Mouse (Mus musculus): Measurements from ENCODE around the gene Syngr1. TPM values are rescaled to one million over a fixed set of nuclear protein-coding genes. Genes with fewer than 3 reads are reported as not detected.

The Syngr1 gene
- polyA plus RNA-seq, 1 experiment: 47.9 TPM

DNA sequence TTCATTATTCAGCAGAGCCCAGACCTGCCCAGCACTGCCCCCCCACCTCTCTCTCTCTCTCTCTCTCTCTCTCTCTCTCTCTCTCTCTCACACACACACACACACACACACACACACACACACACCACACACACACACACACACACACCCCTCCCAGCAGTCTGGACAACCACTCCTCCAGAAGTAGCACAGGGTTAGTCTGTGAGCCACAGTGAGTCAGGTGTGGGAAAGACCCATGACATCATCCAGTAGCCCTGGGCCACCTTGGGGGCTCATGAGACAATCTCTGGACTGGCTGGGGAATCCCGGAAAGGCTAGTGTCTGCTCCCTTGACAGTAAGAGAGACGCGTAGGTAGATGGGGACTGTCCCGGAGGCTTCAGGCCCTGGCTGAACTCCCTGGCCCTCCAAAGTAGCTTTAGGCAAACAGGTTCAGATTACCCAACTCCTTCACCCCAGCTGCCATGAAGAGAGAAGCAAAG, 30.0 kb upstream of the Syngr1 start:
- Histone ChIP-seq H3K4me3 (ENCODE audit: insufficient read depth, low read depth, low read length) (no peak overlapping the region), H3K4me1 (ENCODE audit: control insufficient read depth, insufficient read depth, insufficient read length, low read length) (peaks cover 10% of the 10 kb centered on the region), H3K27ac (replicated peaks; ENCODE audit: low read depth, low read length) (no peak overlapping the region)

DNA sequence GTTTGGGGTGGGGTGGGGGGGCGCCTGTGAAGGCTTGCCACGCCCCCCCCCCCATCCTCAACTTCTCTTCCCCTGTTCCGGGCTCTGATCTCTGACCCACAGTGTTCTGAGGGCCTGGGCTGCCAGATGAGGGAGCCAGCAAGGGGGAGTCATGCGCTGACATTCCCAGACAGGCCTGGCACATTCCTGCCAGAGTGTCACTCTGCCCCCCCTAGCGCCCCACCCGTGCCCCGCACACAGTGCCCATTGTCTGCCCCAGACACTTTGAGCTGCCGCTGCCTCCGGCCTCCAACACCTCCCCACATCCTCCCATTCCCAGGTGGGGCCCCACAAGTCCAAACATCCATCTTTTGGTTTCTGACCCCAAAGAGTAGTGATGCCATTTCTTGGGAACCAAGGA, 28.8 kb upstream of the Syngr1 start:
- no peak overlapping the region for H3K4me3 ChIP-seq (ENCODE audit: insufficient read depth, low read depth, low read length)
- peaks cover 10% of the 10 kb centered on the region for H3K4me1 ChIP-seq (ENCODE audit: control insufficient read depth, insufficient read depth, insufficient read length, low read length)
- no peak overlapping the region for H3K27ac ChIP-seq (replicated peaks; ENCODE audit: low read depth, low read length)

DNA sequence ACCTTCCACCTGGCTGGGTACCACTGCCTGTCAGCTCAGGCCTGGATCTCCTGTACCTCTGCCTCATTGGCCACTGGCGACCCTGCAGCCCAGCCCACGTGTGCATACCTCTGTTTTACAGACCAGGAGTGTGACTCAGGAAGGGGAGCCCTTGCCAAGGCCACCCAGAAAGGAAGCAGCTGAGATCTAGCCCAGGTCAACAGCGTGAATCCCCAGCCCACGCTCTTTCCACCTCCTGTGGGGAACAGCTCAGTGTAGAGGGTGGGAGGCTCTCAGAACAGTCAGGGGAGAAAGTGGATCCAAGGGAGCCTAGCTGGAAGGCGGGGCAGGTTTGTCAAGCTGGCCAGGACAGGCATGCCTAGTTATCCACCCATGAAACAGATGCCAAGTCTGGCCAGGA, 28.3 kb upstream of the Syngr1 start:
- no peak overlapping the region for H3K27ac ChIP-seq (replicated peaks; ENCODE audit: low read depth, low read length)
- no peak overlapping the region for H3K4me3 ChIP-seq (ENCODE audit: insufficient read depth, low read depth, low read length)
- H3K4me1 ChIP-seq (ENCODE audit: control insufficient read depth, insufficient read depth, insufficient read length, low read length): peaks cover 10% of the 10 kb centered on the region

DNA sequence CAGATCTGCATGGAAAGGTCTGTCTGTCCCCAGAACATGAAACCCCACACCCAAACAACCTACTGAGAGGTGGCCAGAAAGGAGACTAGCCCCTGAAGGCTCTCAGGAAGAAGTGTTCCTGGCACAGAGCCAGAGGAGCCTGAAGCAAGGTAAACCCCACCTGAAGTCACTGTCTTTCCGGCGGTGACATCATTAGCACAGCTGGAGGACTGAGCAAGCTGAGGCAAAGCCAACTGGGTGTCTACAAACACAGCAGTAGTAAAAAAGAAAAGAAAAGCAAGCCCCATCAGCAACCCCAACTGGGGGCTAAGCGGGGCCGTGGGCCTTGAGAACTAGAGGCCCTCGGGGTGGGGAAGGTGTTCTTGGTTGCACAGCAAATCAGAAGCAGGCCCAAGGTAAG, 26.2 kb upstream of the Syngr1 start:
- Histone ChIP-seq H3K27ac (replicated peaks; ENCODE audit: low read depth, low read length) (no peak overlapping the region), H3K4me1 (ENCODE audit: control insufficient read depth, insufficient read depth, insufficient read length, low read length) (peaks cover 10% of the 10 kb centered on the region), H3K4me3 (ENCODE audit: insufficient read depth, low read depth, low read length) (no peak overlapping the region)

DNA sequence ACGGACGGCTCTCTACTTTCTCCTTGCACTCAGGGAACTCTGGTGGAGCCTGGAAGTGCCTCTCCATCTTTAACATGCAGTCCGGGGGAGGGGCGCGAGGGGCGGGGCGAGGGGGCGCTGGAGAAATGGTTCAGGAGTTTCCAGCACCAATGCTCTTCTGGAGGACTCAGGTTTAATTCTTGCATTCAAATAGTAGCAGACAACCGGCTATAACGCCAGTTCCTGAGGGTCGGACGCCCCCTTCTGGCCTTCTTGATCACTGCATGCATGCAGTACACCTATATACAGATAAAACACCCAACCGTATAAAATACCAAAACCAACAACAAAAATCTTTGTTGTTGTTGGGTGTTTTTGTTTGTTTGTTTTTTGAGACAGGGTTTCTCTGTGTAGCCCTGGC, 25.7 kb upstream of the Syngr1 start:
- no peak overlapping the region for H3K4me3 ChIP-seq (ENCODE audit: insufficient read depth, low read depth, low read length)
- peaks cover 12% of the 10 kb centered on the region for H3K4me1 ChIP-seq (ENCODE audit: control insufficient read depth, insufficient read depth, insufficient read length, low read length)
- no peak overlapping the region for H3K27ac ChIP-seq (replicated peaks; ENCODE audit: low read depth, low read length)

DNA sequence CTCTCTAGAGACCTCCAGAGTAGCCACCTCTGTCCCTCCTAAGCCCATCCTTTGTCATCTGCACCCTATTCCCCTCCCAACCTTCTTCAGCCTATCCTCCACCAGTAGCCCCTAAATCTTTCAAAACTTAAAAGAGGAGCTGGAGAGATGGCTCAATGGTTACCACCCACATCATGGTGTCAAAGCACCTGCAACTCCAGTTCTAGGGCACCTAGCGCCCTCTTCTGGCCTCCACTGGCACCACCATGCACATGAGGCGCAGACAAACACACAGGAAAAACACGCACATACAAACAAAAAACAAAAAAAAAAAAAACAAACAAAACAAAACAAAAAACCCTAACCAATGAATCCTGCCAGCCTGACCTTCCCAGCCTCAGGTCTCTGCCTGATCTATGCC, 24.6 kb upstream of the Syngr1 start:
- Histone ChIP-seq H3K27ac (replicated peaks; ENCODE audit: low read depth, low read length) (no peak overlapping the region), H3K4me3 (ENCODE audit: insufficient read depth, low read depth, low read length) (no peak overlapping the region), H3K4me1 (ENCODE audit: control insufficient read depth, insufficient read depth, insufficient read length, low read length) (peaks cover 19% of the 10 kb centered on the region)

DNA sequence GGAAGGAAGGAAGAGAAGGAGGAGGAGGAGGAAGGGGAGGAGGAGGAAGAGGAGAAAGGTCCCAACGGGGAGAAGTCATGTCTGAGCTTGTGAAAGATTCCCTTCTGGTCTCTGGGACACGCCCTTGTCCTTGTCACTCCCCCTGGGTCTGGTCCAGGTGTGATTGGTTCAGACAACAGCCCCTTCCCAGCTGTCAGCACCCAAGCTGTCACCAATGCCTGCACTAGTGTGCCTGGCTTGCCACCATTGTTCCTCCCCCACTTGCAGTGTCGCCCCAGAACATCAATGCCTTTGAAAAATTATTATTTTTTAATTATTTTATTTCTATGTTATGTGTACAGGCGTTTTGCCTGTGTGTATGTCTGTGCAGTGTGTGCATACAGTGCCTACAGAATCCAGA, 22.0 kb upstream of the Syngr1 start:
- Histone ChIP-seq H3K4me1 (ENCODE audit: control insufficient read depth, insufficient read depth, insufficient read length, low read length) (peaks cover 15% of the 10 kb centered on the region), H3K4me3 (ENCODE audit: insufficient read depth, low read depth, low read length) (no peak overlapping the region), H3K27ac (replicated peaks; ENCODE audit: low read depth, low read length) (no peak overlapping the region)

DNA sequence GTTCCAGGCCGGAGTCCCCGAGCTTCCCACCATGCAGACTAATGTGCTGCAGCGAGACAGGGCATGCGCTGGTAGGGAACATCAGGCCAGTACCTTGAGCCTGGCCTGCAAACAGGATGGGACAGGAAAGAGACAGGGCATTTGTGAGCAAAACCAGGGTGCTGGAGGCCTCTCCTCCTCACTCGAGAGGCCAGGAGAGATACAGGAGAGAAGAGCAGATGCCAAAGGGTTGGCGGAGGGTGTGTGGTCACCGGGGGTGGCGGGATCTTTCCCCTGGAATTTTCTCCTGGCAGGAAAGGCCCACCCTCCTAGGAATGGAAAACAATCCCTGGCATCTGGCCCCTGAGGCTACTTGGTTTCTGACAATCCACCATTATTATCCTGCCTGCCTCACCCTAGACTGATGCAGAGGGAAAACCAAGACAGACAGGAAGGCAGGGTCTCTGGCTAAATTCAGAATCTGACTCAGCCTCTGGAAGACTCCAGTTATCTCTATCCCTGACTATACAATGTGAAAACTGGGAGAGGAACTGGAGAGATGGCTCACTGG, 21.0 kb upstream of the Syngr1 start:
- peak overlapping the region; percentile 71 for H3K27ac ChIP-seq (replicated peaks; ENCODE audit: low read depth, low read length)
- no peak overlapping the region for H3K4me3 ChIP-seq (ENCODE audit: insufficient read depth, low read depth, low read length)
- H3K4me1 ChIP-seq (ENCODE audit: control insufficient read depth, insufficient read depth, insufficient read length, low read length): peaks cover 19% of the 10 kb centered on the region

DNA sequence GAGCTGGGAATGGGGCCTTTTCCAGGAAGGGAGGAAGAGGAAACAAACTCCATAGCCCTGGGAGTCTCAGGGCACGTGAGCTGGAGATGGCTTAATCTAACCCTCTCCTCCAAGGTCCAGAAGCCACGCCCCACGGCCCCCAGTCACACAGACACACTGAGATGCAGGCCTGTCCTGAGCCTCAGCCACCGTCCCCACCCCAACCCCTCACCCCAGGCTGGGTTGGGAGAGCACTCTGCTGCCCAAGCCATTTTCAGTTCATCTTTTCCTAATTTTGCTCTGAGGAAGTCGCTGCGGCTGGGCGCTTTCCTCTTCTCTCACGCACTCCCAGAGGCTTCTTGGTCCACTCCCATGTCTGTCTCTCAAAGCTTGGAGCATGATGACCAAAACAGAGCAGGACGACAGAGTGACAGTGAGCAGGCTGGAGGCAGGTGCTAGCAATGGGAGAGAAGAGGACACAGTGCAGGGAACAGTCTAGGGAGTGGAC, 19.1 kb upstream of the Syngr1 start:
- Histone ChIP-seq H3K27ac (replicated peaks; ENCODE audit: low read depth, low read length) (peak overlapping the region; percentile 71), H3K4me1 (ENCODE audit: control insufficient read depth, insufficient read depth, insufficient read length, low read length) (peaks cover 19% of the 10 kb centered on the region), H3K4me3 (ENCODE audit: insufficient read depth, low read depth, low read length) (peak overlapping the region; percentile 12; the same call in 1 of the 2 replicates)

DNA sequence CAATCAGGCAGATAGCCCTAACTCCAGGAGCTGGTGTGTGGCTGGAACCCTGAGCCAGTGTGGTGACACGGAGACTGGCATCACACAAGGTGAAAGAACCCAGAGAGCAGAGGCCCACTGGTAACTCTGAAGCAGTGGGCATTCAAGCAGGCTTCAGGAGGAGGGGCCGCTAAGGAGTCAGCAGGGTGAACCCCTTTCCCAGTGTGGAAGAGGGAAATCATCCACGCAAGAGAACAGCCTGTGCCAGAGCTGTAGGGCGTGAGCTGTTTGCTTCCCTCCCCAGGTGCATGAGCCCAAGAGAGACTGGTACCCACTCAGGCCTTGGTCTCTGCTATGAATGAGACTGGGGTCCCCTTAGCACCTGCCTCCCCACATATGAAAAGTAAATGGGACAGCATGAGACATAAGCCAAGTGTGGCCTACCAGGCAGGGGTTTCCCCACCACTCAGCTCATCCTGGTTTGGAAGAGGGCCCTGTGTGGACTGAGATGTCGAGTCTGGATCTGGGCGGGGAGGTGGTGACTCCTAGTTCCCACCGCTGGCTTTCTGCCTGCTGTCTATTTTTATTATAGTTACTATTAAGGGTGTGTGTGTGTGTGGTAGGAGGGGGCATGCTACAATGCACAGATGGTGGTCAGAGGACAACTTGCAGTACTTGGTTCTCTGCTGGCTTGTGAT, 18.4 kb upstream of the Syngr1 start:
- H3K4me1 ChIP-seq (ENCODE audit: control insufficient read depth, insufficient read depth, insufficient read length, low read length): peaks cover 19% of the 10 kb centered on the region
- peak overlapping the region; percentile 71 for H3K27ac ChIP-seq (replicated peaks; ENCODE audit: low read depth, low read length)
- H3K4me3 ChIP-seq (ENCODE audit: insufficient read depth, low read depth, low read length): no peak overlapping the region

DNA sequence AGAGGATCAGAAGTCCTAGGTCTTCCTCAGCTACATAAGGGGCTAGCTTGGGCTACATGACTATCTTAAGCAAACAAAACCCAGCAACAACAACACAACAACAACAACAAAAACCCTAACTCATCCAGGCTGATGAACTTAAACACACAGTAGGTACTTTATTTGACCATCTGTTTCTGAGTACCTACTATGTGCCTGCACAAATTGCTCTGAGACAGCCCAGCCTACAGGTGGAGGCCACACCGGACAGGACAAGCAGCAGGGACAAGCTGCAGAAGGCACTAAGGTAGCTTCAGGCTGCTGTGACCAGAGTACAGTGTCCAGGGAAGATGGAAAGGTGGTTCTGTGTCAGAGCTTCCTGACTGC, 17.9 kb upstream of the Syngr1 start:
- Histone ChIP-seq H3K4me1 (ENCODE audit: control insufficient read depth, insufficient read depth, insufficient read length, low read length) (peaks cover 19% of the 10 kb centered on the region), H3K27ac (replicated peaks; ENCODE audit: low read depth, low read length) (peak overlapping the region; percentile 71), H3K4me3 (ENCODE audit: insufficient read depth, low read depth, low read length) (no peak overlapping the region)

DNA sequence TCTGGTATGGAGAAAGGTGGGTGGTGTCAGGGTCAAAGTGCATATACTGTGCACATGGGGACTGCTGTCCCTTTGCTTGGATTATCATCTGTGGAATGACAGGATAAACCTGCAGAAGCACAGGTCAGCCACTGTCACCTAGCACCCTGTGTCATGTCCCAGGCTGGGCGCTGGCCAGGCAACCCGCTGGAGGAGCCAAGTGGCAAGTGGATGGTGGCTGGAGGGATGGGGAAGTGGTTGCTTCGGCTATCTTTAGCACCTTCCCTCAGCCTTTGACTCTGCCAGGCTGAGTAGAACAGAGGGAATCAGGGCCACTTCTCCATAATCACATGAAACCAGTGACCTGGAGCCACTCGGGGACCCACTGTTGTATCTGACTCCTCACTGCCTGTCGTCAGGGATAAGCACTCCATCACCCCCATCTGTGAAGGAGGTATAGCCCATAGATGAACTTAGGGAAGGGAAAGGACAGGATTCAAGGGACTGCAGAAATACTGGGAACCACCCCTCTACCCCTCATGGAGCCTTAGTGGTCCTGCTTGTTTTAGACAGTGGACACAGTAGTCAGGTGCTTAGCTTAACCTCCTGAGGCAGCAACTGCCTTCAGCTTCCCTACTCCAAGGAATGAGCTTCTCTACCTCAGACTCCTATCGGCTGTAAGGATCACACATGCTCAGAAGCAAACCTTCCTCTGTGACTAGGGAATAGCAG, 16.3 kb upstream of the Syngr1 start:
- Histone ChIP-seq H3K4me3 (ENCODE audit: insufficient read depth, low read depth, low read length) (no peak overlapping the region), H3K27ac (replicated peaks; ENCODE audit: low read depth, low read length) (peak overlapping the region; percentile 44), H3K4me1 (ENCODE audit: control insufficient read depth, insufficient read depth, insufficient read length, low read length) (peaks cover 19% of the 10 kb centered on the region)

DNA sequence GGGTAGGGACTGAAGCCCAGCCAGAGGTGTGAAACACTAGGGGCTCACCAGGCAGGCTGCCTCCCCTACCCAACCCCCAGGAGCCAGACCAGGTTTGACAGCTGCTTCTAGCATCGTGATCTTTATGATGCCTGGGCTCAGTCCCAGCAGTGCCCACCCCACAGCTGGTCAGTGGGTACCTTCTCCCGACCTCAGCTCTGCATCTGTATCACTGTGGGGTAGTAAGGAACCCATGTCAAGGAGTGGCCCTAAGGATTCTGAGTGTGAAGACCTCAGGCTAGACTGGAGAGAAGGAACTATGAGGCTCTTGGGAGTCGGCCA, 15.8 kb upstream of the Syngr1 start:
- peaks cover 19% of the 10 kb centered on the region for H3K4me1 ChIP-seq (ENCODE audit: control insufficient read depth, insufficient read depth, insufficient read length, low read length)
- peak overlapping the region; percentile 14; the same call in 1 of the 2 replicates for H3K27ac ChIP-seq (replicated peaks; ENCODE audit: low read depth, low read length)
- no peak overlapping the region for H3K4me3 ChIP-seq (ENCODE audit: insufficient read depth, low read depth, low read length)

DNA sequence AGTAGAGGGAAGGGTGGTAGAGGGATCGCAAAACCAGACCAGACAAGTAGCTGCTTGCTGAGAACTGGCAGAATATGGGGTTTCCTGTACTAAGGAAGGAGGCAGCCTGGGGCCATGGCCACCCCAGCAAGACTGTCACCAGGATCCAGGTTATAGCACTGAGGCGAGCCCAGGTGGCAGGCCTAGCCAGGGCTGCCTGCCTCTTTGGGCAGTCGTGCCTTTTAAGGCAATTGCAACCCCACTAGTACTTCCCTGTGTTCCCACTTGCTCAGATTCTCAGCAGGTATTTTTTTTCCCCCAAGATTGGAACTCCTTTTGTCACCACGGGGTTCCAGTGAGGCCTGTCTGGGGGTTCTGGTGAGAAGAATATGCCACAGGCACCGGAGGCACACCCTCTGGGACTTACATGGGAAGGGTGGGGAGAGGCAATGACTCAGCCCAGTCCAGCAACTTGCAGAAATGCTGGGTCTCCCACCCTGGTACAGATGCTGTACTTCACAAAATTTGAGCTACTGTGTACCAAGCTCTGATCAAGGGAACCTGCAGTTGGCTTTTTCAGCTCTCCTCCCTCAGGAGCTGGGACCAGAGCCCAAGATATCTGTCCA, 15.3 kb upstream of the Syngr1 start:
- Histone ChIP-seq H3K4me3 (ENCODE audit: insufficient read depth, low read depth, low read length) (no peak overlapping the region), H3K27ac (replicated peaks; ENCODE audit: low read depth, low read length) (0 out of 2 replicates have a peak overlapping the region, but pooled peaks have one; percentile 14), H3K4me1 (ENCODE audit: control insufficient read depth, insufficient read depth, insufficient read length, low read length) (peaks cover 14% of the 10 kb centered on the region)

DNA sequence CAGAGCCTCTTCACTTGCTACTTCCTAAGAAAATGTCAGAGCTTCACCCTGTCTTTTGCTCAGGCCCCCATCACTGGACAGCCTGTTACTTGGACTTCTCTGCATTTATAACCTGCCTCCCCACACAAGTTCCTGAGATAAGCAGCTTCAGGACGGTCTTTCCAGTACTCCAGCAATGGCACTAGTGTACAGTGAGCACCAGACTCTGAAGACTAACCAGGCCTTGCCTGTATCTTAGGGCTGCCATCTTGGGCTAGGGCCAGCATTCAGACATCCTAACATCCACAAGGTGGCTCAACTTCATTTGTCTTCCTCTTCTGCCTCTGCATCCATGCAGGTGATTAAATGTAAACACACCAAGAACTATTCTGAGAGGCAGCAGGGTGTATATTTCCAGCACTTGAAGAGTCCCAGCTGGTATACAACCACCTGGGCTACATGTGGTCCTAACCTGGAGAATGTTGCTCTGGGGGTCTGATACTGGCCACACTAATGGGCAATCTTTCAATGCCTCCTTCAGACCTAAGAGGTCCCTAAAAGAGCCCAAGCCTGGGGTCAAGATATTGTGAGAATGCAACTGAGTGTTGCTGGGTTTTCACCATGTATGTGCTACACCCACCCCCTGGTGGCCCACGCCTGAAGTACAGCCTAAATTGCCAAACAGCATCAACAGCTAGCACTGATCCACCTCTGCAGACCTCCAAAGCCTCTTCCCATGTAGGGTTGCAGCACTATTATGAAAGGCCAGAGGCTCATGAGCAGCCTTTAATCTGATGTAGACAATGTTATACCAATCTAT, 14.6 kb upstream of the Syngr1 start:
- Histone ChIP-seq H3K4me1 (ENCODE audit: control insufficient read depth, insufficient read depth, insufficient read length, low read length) (peaks cover 14% of the 10 kb centered on the region), H3K27ac (replicated peaks; ENCODE audit: low read depth, low read length) (no peak overlapping the region), H3K4me3 (ENCODE audit: insufficient read depth, low read depth, low read length) (no peak overlapping the region)

All from brown adipose tissue, adult 24 weeks (tissue).